Mouse (Mus musculus) liver, embryonic 15.5 days (tissue): ENCODE results near the gene Slc25a11. TPM values are rescaled to one million over a fixed set of nuclear protein-coding genes. Genes with fewer than 3 reads are reported as not detected.

Experiments
- ATAC-seq: fragments of 200-750 bp; cut with Nextera tagmentation; 2 replicates; pipeline ENCODE4 v1.8.0; 2017; ENCODE audit warnings: moderate number of reproducible peaks, mild to moderate bottlenecking, moderate library complexity; ENCODE audit not compliant: insufficient read depth
- H3K27ac ChIP-seq: fragments of 300-500 bp; sonication (generic); replicated peaks from 2 replicates; pipeline ENCODE4 v1.5.1; 2015; ENCODE audit warnings: mild to moderate bottlenecking, inconsistent platforms
- H3K27me3 ChIP-seq: fragments of 300-500 bp; sonication (generic); 2 replicates; pipeline ENCODE4 v1.6.1; 2015; ENCODE audit warnings: mild to moderate bottlenecking, inconsistent platforms
- H3K36me3 ChIP-seq: fragments of 300-500 bp; sonication (generic); replicated peaks from 2 replicates; pipeline ENCODE4 v1.6.1; 2015; ENCODE audit warnings: moderate library complexity, mild to moderate bottlenecking, inconsistent platforms
- H3K4me1 ChIP-seq: fragments of 300-500 bp; sonication (generic); replicated peaks from 2 replicates; pipeline ENCODE4 v1.6.1; 2015; ENCODE audit warnings: inconsistent platforms
- H3K4me2 ChIP-seq: fragments of 300-500 bp; sonication (generic); 2 replicates; pipeline ENCODE4 v1.6.1; 2015; ENCODE audit warnings: moderate library complexity, mild to moderate bottlenecking, inconsistent platforms
- H3K4me3 ChIP-seq: fragments of 300-500 bp; sonication (generic); replicated peaks from 2 replicates; pipeline ENCODE4 v1.5.1; 2015; ENCODE audit warnings: mild to moderate bottlenecking, inconsistent platforms
- H3K9ac ChIP-seq: fragments of 300-500 bp; sonication (generic); 2 replicates; pipeline ENCODE4 v1.6.1; 2015; ENCODE audit warnings: moderate library complexity, mild to moderate bottlenecking, inconsistent platforms
- H3K9me3 ChIP-seq: fragments of 300-500 bp; sonication (generic); replicated peaks from 2 replicates; pipeline ENCODE4 v1.6.1; 2016; ENCODE audit warnings: inconsistent platforms
- WGBS: fragments of 180-500 bp; shearing (Covaris S2); methylation state at CpG from one replicate; pipeline ENCODE4 v1.1.7; 2015; ENCODE audit warnings: mixed read lengths; ENCODE audit not compliant: insufficient replicate concordance; 5-methylcytosine and 5-hydroxymethylcytosine counted together
- polyA plus RNA-seq: library from polyadenylated mRNA; unstranded; fragments of >200 nt; fragmentation: Nextera tagmentation; extraction: Ambion mirVana; gene quantifications from 2 replicates; pipeline ENCODE4 v1.2.1, GENCODE M21; 2015

Gene Slc25a11
- polyA plus RNA-seq, 1 experiment from 2014 or later, result 70.3 TPM

GRCm38 (mm10) chr11:70615516-70616093 is 31.7 kb downstream of the Slc25a11 start, which contains the start of gene 4930544D05Rik:
TSS of gene 4930544D05Rik (plus strand) at chr11:70615848.
- no peak for ATAC-seq

GRCm38 (mm10) chr11:70615074-70615473 is 32.2 kb downstream of the Slc25a11 start:
- Histone ChIP-seq H3K4me3 (peak overlapping the region; percentile 54), H3K27me3 (0 out of 2 replicates have a peak, but pooled peaks cover 7% of the 10 kb centered on the region), H3K4me1 (peaks cover 16% of the 10 kb centered on the region), H3K36me3 (peaks cover 29% of the 10 kb centered on the region), H3K4me2 (peak overlapping the region; percentile 88), H3K9me3 (no peaks in the 10 kb centered on the region), H3K27ac (no peak overlapping the region), H3K9ac (peak overlapping the region; percentile 37; the same call in 1 of the 2 replicates)
- ATAC-seq, result peak; percentile 80
- WGBS, result 2% methylated on average over 17 of the region's 17 CpGs

More at GRCm38 (mm10) chr11:70615516-70616093, 31.7 kb downstream of the Slc25a11 start, which contains the start of gene 4930544D05Rik:
- H3K27me3 ChIP-seq, result 0 out of 2 replicates have a peak, but pooled peaks cover 7% of the 10 kb centered on the region
- H3K36me3 ChIP-seq, result peaks cover 23% of the 10 kb centered on the region; the same call in 1 of the 2 replicates
- H3K4me1 ChIP-seq, result peaks cover 16% of the 10 kb centered on the region
- H3K9me3 ChIP-seq, result no peaks in the 10 kb centered on the region
- peak within 1 kb of the TSS; percentile 37; the same call in 1 of the 2 replicates for H3K9ac ChIP-seq
- H3K4me2 ChIP-seq, result peak within 1 kb of the TSS; percentile 88
- H3K4me3 ChIP-seq, result peak within 1 kb of the TSS; percentile 54
- no peak within 1 kb of the TSS for H3K27ac ChIP-seq
- WGBS, result 17% methylated on average over 21 of the region's 21 CpGs

- Histone ChIP-seq H3K27ac (no peak overlapping the region), H3K9ac (no peak overlapping the region), H3K27me3 (0 out of 2 replicates have a peak, but pooled peaks cover 7% of the 10 kb centered on the region), H3K4me3 (no peak overlapping the region), H3K36me3 (peaks cover 54% of the 10 kb centered on the region), H3K4me2 (no peak overlapping the region), H3K9me3 (no peaks in the 10 kb centered on the region), H3K4me1 (peaks cover 16% of the 10 kb centered on the region)
- WGBS, result 73% methylated on average over 7 of the region's 7 CpGs
- no peak for ATAC-seq
Observed at GRCm38 (mm10) chr11:70612505-70612904, 34.8 kb downstream of the Slc25a11 start.

- no peak for ATAC-seq
- WGBS, result 70% methylated on average over 4 of the region's 4 CpGs
- Histone ChIP-seq H3K4me1 (peaks cover 14% of the 10 kb centered on the region), H3K9me3 (no peaks in the 10 kb centered on the region), H3K27me3 (no peaks in the 10 kb centered on the region), H3K4me2 (no peak overlapping the region), H3K9ac (no peak overlapping the region), H3K27ac (no peak overlapping the region), H3K36me3 (peaks cover 72% of the 10 kb centered on the region), H3K4me3 (no peak overlapping the region)
Observed at GRCm38 (mm10) chr11:70610752-70611151, 36.5 kb downstream of the Slc25a11 start.

GRCm38 (mm10) chr11:70608381-70609066 is 38.8 kb downstream of the Slc25a11 start:
- H3K27me3 ChIP-seq, result no peaks in the 10 kb centered on the region
- no peak overlapping the region for H3K4me2 ChIP-seq
- no peaks in the 10 kb centered on the region for H3K4me1 ChIP-seq
- ATAC-seq, result no peak
- no peak overlapping the region for H3K27ac ChIP-seq
- no peaks in the 10 kb centered on the region for H3K9me3 ChIP-seq
- H3K36me3 ChIP-seq, result peaks cover 91% of the 10 kb centered on the region
- H3K9ac ChIP-seq, result no peak overlapping the region
- H3K4me3 ChIP-seq, result no peak overlapping the region
- WGBS, result 80% methylated on average over 26 of the region's 26 CpGs

- H3K4me1 ChIP-seq, result no peaks in the 10 kb centered on the region
- no peaks in the 10 kb centered on the region for H3K27me3 ChIP-seq
- H3K36me3 ChIP-seq, result peaks cover 89% of the 10 kb centered on the region
- no peak overlapping the region for H3K4me3 ChIP-seq
- no peak for ATAC-seq
- no peak overlapping the region for H3K4me2 ChIP-seq
- H3K9me3 ChIP-seq, result no peaks in the 10 kb centered on the region
- H3K9ac ChIP-seq, result no peak overlapping the region
- WGBS, result 67% methylated on average over 9 of the region's 9 CpGs
- H3K27ac ChIP-seq, result no peak overlapping the region
Observed at GRCm38 (mm10) chr11:70607611-70608010, 39.7 kb downstream of the Slc25a11 start.

- no peaks in the 10 kb centered on the region for H3K27me3 ChIP-seq
- H3K9ac ChIP-seq, result no peak overlapping the region
- H3K4me1 ChIP-seq, result no peaks in the 10 kb centered on the region
- 76% methylated on average over 12 of the region's 12 CpGs for WGBS
- no peaks in the 10 kb centered on the region for H3K9me3 ChIP-seq
- ATAC-seq, result no peak
- peaks cover 88% of the 10 kb centered on the region for H3K36me3 ChIP-seq
- no peak overlapping the region for H3K4me3 ChIP-seq
- no peak overlapping the region for H3K4me2 ChIP-seq
- H3K27ac ChIP-seq, result no peak overlapping the region
Observed at GRCm38 (mm10) chr11:70606717-70607116, 40.6 kb downstream of the Slc25a11 start.

GRCm38 (mm10) chr11:70605024-70605566 is 42.2 kb downstream of the Slc25a11 start:
- no peak overlapping the region for H3K4me2 ChIP-seq
- H3K27ac ChIP-seq, result no peak overlapping the region
- H3K36me3 ChIP-seq, result peaks cover 78% of the 10 kb centered on the region
- H3K9me3 ChIP-seq, result no peaks in the 10 kb centered on the region
- H3K4me1 ChIP-seq, result no peaks in the 10 kb centered on the region
- H3K27me3 ChIP-seq, result no peaks in the 10 kb centered on the region
- no peak for ATAC-seq
- no peak overlapping the region for H3K9ac ChIP-seq
- WGBS, result 58% methylated on average over 14 of the region's 14 CpGs
- H3K4me3 ChIP-seq, result no peak overlapping the region

- ATAC-seq, result no peak
- no peak overlapping the region for H3K4me2 ChIP-seq
- no peaks in the 10 kb centered on the region for H3K9me3 ChIP-seq
- H3K36me3 ChIP-seq, result peaks cover 27% of the 10 kb centered on the region
- no peak overlapping the region for H3K27ac ChIP-seq
- H3K27me3 ChIP-seq, result no peaks in the 10 kb centered on the region
- no peak overlapping the region for H3K4me3 ChIP-seq
- no peak overlapping the region for H3K9ac ChIP-seq
- 74% methylated on average over 9 of the region's 9 CpGs for WGBS
- peaks cover 30% of the 10 kb centered on the region for H3K4me1 ChIP-seq
Observed at GRCm38 (mm10) chr11:70598451-70598953, 48.8 kb downstream of the Slc25a11 start.

- no peaks in the 10 kb centered on the region for H3K27me3 ChIP-seq
- no peaks in the 10 kb centered on the region for H3K9me3 ChIP-seq
- H3K27ac ChIP-seq, result no peak overlapping the region
- 21% methylated on average over 6 of the region's 6 CpGs for WGBS
- H3K4me1 ChIP-seq, result peaks cover 34% of the 10 kb centered on the region
- no peak overlapping the region for H3K4me3 ChIP-seq
- H3K9ac ChIP-seq, result no peak overlapping the region
- peaks cover 23% of the 10 kb centered on the region; the same call in 1 of the 2 replicates for H3K36me3 ChIP-seq
- no peak overlapping the region for H3K4me2 ChIP-seq
- no peak for ATAC-seq
Observed at GRCm38 (mm10) chr11:70597301-70597700, 50.0 kb downstream of the Slc25a11 start.

GRCm38 (mm10) chr11:70596094-70596493 is 51.2 kb downstream of the Slc25a11 start:
- Histone ChIP-seq H3K36me3 (peaks cover 13% of the 10 kb centered on the region; the same call in 1 of the 2 replicates), H3K9ac (no peak overlapping the region), H3K4me2 (no peak overlapping the region), H3K4me3 (no peak overlapping the region), H3K27me3 (no peaks in the 10 kb centered on the region), H3K4me1 (peaks cover 41% of the 10 kb centered on the region), H3K27ac (no peak overlapping the region; the same call in 1 of the 2 replicates), H3K9me3 (no peaks in the 10 kb centered on the region)
- no peak for ATAC-seq
- WGBS, result 61% methylated on average over 4 of the region's 4 CpGs
